Mouse (Mus musculus) left cerebral cortex, postnatal 10 days (tissue): Measurements from ENCODE around the gene Olfr984. TPM values are rescaled to one million over a fixed set of nuclear protein-coding genes. Genes with fewer than 3 reads are reported as not detected.

Source experiments
- DNase-seq, 2 experiments: peaks; one replicate each; pipeline ENCODE4 v3.0.0; 2021 to 2022; ENCODE audit warnings: low spot score in 2 of 2, mixed read lengths in 1 of 2; ENCODE audit errors: extremely low spot score in 1 of 2
- intact Hi-C: fragments of 180-260 bp; cut with DNase I; formaldehyde crosslinking; loops from one replicate; pipeline ENCODE4 v1.15.1; 2025
- total RNA-seq, 2 experiments: library from RNA; stranded (reverse); gene quantifications; 2 replicates each; pipeline ENCODE4 v1.2.3; 2021

Olfr984 gene
- total RNA-seq: not detected

GRCm38 (mm10) chr9:40114106-40114505 is at the start of gene Olfr984:
Gene Olfr984, minus strand, starts transcription at chr9:40114206.
- intact Hi-C loops: no loop called here
- DNase-seq: no peak

- no peak for DNase-seq
Measured at GRCm38 (mm10) chr9:40155118-40155644, 41.2 kb upstream of the Olfr984 start.

GRCm38 (mm10) chr9:40141544-40141943 is 27.5 kb upstream of the Olfr984 start:
- intact Hi-C loops: no loop called here
- no peak for DNase-seq

More at GRCm38 (mm10) chr9:40155118-40155644, 41.2 kb upstream of the Olfr984 start:
- intact Hi-C loops: no loop called here

- intact Hi-C loops: no loop called here
- no peak for DNase-seq
Measured at GRCm38 (mm10) chr9:40139484-40139883, 25.5 kb upstream of the Olfr984 start.

- DNase-seq: no peak
- intact Hi-C loops: no loop called here
Measured at GRCm38 (mm10) chr9:40136987-40137688, 23.1 kb upstream of the Olfr984 start.

- intact Hi-C loops: no loop called here
- no peak for DNase-seq
Measured at GRCm38 (mm10) chr9:40130556-40130955, 16.6 kb upstream of the Olfr984 start.

GRCm38 (mm10) chr9:40130084-40130483 is 16.1 kb upstream of the Olfr984 start, which contains the start of gene Olfr985:
Gene Olfr985, minus strand, starts transcription at chr9:40130184.
- intact Hi-C loops: no loop called here
- DNase-seq: no peak

- intact Hi-C loops: no loop called here
- no peak for DNase-seq
Measured at GRCm38 (mm10) chr9:40117287-40117659, 3.3 kb upstream of the Olfr984 start.

GRCm38 (mm10) chr9:40116645-40117286 is 2.8 kb upstream of the Olfr984 start:
- DNase-seq: peak in 1 of 2 experiments; percentile 69
- intact Hi-C loops: no loop called here

GRCm38 (mm10) chr9:40094769-40095168 is 19.2 kb downstream of the Olfr984 start:
- intact Hi-C loops: no loop called here
- DNase-seq: no peak

- intact Hi-C loops: no loop called here
- DNase-seq: no peak
Measured at GRCm38 (mm10) chr9:40093495-40093894, 20.5 kb downstream of the Olfr984 start, which contains the start of gene Olfr983. Gene Olfr983, minus strand, starts transcription at chr9:40093595.

- no peak for DNase-seq
- intact Hi-C loops: no loop called here
Measured at GRCm38 (mm10) chr9:40073529-40073928, 40.5 kb downstream of the Olfr984 start, which contains the start of gene Olfr982. Gene Olfr982, plus strand, starts transcription at chr9:40073829.

GRCm38 (mm10) chr9:40050138-40050537 is 63.9 kb downstream of the Olfr984 start:
- no peak for DNase-seq
- intact Hi-C loops: no loop called here

Other genes starting within 250 kb of the Olfr984 start
- not detected for gene Olfr972, start 247.8 kb downstream of the Olfr984 start, total RNA-seq
- gene Olfr229, start 206.9 kb downstream of the Olfr984 start, total RNA-seq: not detected
- not detected for gene Olfr974, start 176.7 kb downstream of the Olfr984 start, total RNA-seq
- gene Olfr975, start 162.2 kb downstream of the Olfr984 start, total RNA-seq: not detected
- gene Olfr976, start 153.1 kb downstream of the Olfr984 start, total RNA-seq: not detected
- gene Olfr978, start 122.1 kb downstream of the Olfr984 start, total RNA-seq: not detected
- not detected for gene Olfr979, start 110.7 kb downstream of the Olfr984 start, total RNA-seq
- not detected for gene Olfr980, start 104.6 kb downstream of the Olfr984 start, total RNA-seq
- not detected for gene Olfr981, start 92.7 kb downstream of the Olfr984 start, total RNA-seq
- gene Olfr982, start 40.4 kb downstream of the Olfr984 start, total RNA-seq: not detected
- not detected for gene Olfr983, start 20.6 kb downstream of the Olfr984 start, total RNA-seq
- not detected for gene Olfr985, start 16.0 kb upstream of the Olfr984 start, total RNA-seq
- not detected for gene Tmem225, start 33.9 kb upstream of the Olfr984 start, total RNA-seq
- not detected for gene Olfr986, start 66.7 kb upstream of the Olfr984 start, total RNA-seq
- gene Zfp202, start 78.1 kb upstream of the Olfr984 start, total RNA-seq: 1 to 10 TPM; 4.0 to 4.9 TPM
- gene Scn3b, start 155.0 kb upstream of the Olfr984 start, total RNA-seq: 100 to 1,000 TPM; 152 to 153 TPM